Mouse (Mus musculus): ENCODE results near the gene Tpte. TPM values are rescaled to one million over a fixed set of nuclear protein-coding genes. Genes with fewer than 3 reads are reported as not detected.

Gene Tpte
- polyA plus RNA-seq, 1 experiment from 2014 or later: not detected

DNA sequence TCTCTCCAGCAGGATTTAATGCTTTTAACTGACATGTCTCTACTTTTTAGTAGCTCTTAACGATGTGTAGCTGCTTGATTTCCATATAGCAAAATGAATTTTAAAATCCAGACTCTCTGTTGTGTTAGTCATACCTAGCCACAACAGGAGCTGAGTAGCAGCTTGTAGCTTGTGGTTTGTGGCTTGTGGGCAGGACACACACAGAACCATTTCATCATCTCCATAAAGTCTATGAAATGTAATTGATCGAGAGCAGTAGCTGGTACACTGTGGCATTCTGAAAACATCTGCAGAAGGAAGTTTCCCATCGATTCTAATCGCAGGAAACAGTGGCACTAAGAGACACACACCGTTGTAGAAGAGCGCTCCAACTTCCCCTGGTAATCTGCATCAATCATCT, 122.5 kb downstream of the Tpte start:
- H3K4me2 ChIP-seq (replicated peaks): no peak overlapping the region
- H3K4me1 ChIP-seq (replicated peaks): peaks cover 3% of the 10 kb centered on the region; the same call in 1 of the 2 replicates
- H3K9me3 ChIP-seq: no peaks in the 10 kb centered on the region
- ATAC-seq: no peak
- H3K9ac ChIP-seq (replicated peaks): no peak overlapping the region
- no peaks in the 10 kb centered on the region for H3K36me3 ChIP-seq
- H3K4me3 ChIP-seq (replicated peaks): no peak overlapping the region
- WGBS: 79% methylated on average over 6 of the region's 6 CpGs
- H3K27ac ChIP-seq: no peak overlapping the region
- no peaks in the 10 kb centered on the region for H3K27me3 ChIP-seq

DNA sequence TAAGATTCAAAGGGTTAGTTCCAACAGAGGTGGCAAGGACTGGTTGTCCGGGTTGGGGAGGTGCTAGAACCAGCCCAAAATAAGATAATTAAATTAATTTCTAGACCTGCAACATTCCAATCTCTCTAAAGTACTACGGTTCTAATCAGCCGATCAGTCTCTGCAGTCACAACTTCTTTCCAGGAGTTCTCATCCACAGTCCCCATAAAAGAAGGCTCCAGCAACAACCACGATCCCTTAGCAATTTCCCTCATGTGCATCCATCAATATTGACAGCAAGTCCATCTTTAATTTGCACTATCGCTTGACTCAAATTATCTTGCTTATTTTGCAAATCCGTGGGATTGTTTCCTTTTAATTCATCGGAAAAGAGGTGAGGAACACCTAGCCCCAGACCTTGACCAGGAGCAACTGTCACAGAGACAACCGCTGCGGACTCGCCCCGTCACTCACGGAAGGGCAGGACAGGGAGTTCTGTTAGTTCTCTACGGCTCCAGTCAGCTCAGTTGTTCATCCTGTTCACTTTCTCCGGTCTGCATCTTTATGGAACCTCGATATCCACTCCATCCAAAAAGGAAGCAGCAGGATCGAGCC, 127.5 kb downstream of the Tpte start:
- Histone ChIP-seq H3K4me2 (replicated peaks) (peak overlapping the region; percentile 71), H3K9ac (replicated peaks) (peak overlapping the region; percentile 83), H3K36me3 (peaks cover 4% of the 10 kb centered on the region), H3K4me3 (replicated peaks) (peak overlapping the region; percentile 71), H3K9me3 (no peaks in the 10 kb centered on the region), H3K4me1 (replicated peaks) (peaks cover 16% of the 10 kb centered on the region), H3K27me3 (no peaks in the 10 kb centered on the region), H3K27ac (peak overlapping the region; percentile 83)
- peak; percentile 85 for ATAC-seq
- WGBS: 19% methylated on average over 16 of the region's 16 CpGs

GRCm38 (mm10) chr8:22411282-22411702, 128.1 kb downstream of the Tpte start, which contains the start of gene Mrps31:
TSS of gene Mrps31 (plus strand) at chr8:22411361.
- peak; percentile 94 for ATAC-seq
- Histone ChIP-seq H3K4me3 (replicated peaks) (peak within 1 kb of the TSS; percentile 71), H3K36me3 (peaks cover 9% of the 10 kb centered on the region), H3K9ac (replicated peaks) (peak within 1 kb of the TSS; percentile 83), H3K4me2 (replicated peaks) (peak within 1 kb of the TSS; percentile 71), H3K4me1 (replicated peaks) (peaks cover 16% of the 10 kb centered on the region), H3K9me3 (no peaks in the 10 kb centered on the region), H3K27me3 (no peaks in the 10 kb centered on the region), H3K27ac (peak within 1 kb of the TSS; percentile 83)
- WGBS: under 1% methylated on average over 25 of the region's 25 CpGs

- Histone ChIP-seq H3K4me2 (replicated peaks) (peak overlapping the region; percentile 71), H3K36me3 (peaks cover 13% of the 10 kb centered on the region), H3K4me3 (replicated peaks) (peak overlapping the region; percentile 71), H3K27me3 (no peaks in the 10 kb centered on the region), H3K27ac (no peak overlapping the region), H3K4me1 (replicated peaks) (peaks cover 16% of the 10 kb centered on the region), H3K9me3 (no peaks in the 10 kb centered on the region), H3K9ac (replicated peaks) (peak overlapping the region; percentile 83)
- no peak for ATAC-seq
- 24% methylated on average over 8 of the region's 8 CpGs for WGBS
Measured at GRCm38 (mm10) chr8:22411971-22412370, 128.7 kb downstream of the Tpte start.

Other genes with a start within 250 kb of the Tpte start
- gene Atp7b, start 223.1 kb upstream of the Tpte start, polyA plus RNA-seq (2015; fragmentation: Nextera tagmentation; extraction: Ambion mirVana): 1.4 and 1.5 TPM in 2 replicates
- 37.1 and 38.4 TPM in 2 replicates for gene Alg11, start 222.7 kb upstream of the Tpte start, polyA plus RNA-seq (2015; fragmentation: Nextera tagmentation; extraction: Ambion mirVana)
- gene Nek5, start 158.4 kb upstream of the Tpte start, polyA plus RNA-seq (2015; fragmentation: Nextera tagmentation; extraction: Ambion mirVana): 0.36 and 0.43 TPM in 2 replicates
- 8.9 and 9.1 TPM in 2 replicates for gene Nek3, start 117.0 kb upstream of the Tpte start, polyA plus RNA-seq (2015; fragmentation: Nextera tagmentation; extraction: Ambion mirVana)
- 26.8 and 27.5 TPM in 2 replicates for gene Ckap2, start 97.6 kb upstream of the Tpte start, polyA plus RNA-seq (2015; fragmentation: Nextera tagmentation; extraction: Ambion mirVana)
- 39.9 and 43.2 TPM in 2 replicates for gene Vps36, start 90.6 kb upstream of the Tpte start, polyA plus RNA-seq (2015; fragmentation: Nextera tagmentation; extraction: Ambion mirVana)
- gene Thsd1, start 56.1 kb upstream of the Tpte start, polyA plus RNA-seq (2015; fragmentation: Nextera tagmentation; extraction: Ambion mirVana): 6.1 and 6.9 TPM in 2 replicates
- gene Slc25a15, start 115.2 kb downstream of the Tpte start, polyA plus RNA-seq (2015; fragmentation: Nextera tagmentation; extraction: Ambion mirVana): 8.3 and 8.5 TPM in 2 replicates
- 36.7 and 36.8 TPM in 2 replicates for gene Mrps31, start 127.9 kb downstream of the Tpte start, polyA plus RNA-seq (2015; fragmentation: Nextera tagmentation; extraction: Ambion mirVana)